Mouse (Mus musculus): ENCODE results near the gene Frmd3. TPM values are rescaled to one million over a fixed set of nuclear protein-coding genes. Genes with fewer than 3 reads are reported as not detected.

Frmd3 gene
- total and polyA plus RNA-seq, 2 experiments from 2014 or later: 27.6 to 27.8 TPM

DNA sequence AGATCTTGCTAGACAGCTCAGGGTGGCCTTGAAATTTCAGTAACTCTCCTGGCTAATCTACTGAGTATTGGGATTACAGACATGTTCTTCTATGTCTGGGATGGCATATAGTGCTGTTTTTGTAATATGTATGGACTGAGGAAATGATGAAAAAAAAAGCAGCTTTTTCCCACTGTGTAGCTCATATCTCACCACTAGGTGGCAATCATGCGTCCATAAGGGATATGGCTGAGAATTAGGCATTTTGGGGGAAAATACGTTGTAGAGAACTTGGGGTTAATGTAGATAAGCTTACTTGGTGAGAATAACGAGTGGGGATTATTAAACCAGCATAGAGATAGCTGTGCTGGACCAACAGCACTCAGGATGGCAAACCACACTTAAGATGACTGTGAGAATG, 209.1 kb downstream of the Frmd3 start:
- Histone ChIP-seq H3K27me3 (ENCODE audit: insufficient read depth, low read length) (no peaks in the 10 kb centered on the region), H3K4me1 (ENCODE audit: insufficient read depth, low read length) (no peaks in the 10 kb centered on the region), H3K4me3 (ENCODE audit: low read depth, low read length) (no peak overlapping the region), H3K4me2 (ENCODE audit: low read depth, low read length, poor library complexity, severe bottlenecking) (no peak overlapping the region), H3K27ac (ENCODE audit: low read depth, low read length) (no peak overlapping the region), H3K9ac (replicated peaks; ENCODE audit: low read length, poor library complexity, severe bottlenecking) (no peak overlapping the region), H3K36me3 (ENCODE audit: insufficient read depth, low read length) (no peaks in the 10 kb centered on the region), H3K9me3 (ENCODE audit: low read length) (no peaks in the 10 kb centered on the region)
- DNase-seq (ENCODE audit: low spot score) (peak; percentile 32), ATAC-seq (ENCODE audit: low FRiP score) (no peak)
- TF ChIP-seq CTCF (IDR thresholded peaks at IDR 0.05): peak; percentile 76
- 31% methylated on average over 3 of the region's 3 CpGs for WGBS

DNA sequence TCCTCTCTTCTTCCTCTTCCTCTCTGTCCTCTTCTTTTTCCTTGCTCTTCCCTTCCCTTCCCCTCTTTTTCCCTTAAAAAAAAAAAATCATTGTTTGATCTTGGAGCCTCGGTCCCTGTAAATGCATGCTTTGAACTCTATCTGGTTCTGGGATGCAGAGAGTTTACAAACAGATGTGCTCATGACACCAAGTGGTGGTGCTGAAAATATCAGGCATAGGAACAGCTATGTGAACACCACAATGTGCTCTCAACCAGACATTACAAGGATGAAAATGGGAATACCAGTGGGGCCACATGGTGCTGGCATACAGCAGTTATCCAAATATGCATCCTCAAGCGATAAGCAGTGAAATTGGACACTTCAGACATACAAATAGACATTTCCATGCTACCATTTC, 211.0 kb downstream of the Frmd3 start:
- ATAC-seq (ENCODE audit: low FRiP score) (no peak), DNase-seq (ENCODE audit: low spot score) (peak; percentile 22)
- no peak overlapping the region for H3K9ac ChIP-seq (replicated peaks; ENCODE audit: low read length, poor library complexity, severe bottlenecking)
- H3K4me3 ChIP-seq (ENCODE audit: low read depth, low read length): no peak overlapping the region
- no peaks in the 10 kb centered on the region for H3K4me1 ChIP-seq (ENCODE audit: insufficient read depth, low read length)
- no peaks in the 10 kb centered on the region for H3K27me3 ChIP-seq (ENCODE audit: insufficient read depth, low read length)
- 63% methylated on average over 2 of the region's 2 CpGs for WGBS
- H3K4me2 ChIP-seq (ENCODE audit: low read depth, low read length, poor library complexity, severe bottlenecking): no peak overlapping the region
- no peak overlapping the region for H3K27ac ChIP-seq (ENCODE audit: low read depth, low read length)
- no peaks in the 10 kb centered on the region for H3K36me3 ChIP-seq (ENCODE audit: insufficient read depth, low read length)
- peak; percentile 54 for TF ChIP-seq CTCF (IDR thresholded peaks at IDR 0.05)
- H3K9me3 ChIP-seq (ENCODE audit: low read length): no peaks in the 10 kb centered on the region

DNA sequence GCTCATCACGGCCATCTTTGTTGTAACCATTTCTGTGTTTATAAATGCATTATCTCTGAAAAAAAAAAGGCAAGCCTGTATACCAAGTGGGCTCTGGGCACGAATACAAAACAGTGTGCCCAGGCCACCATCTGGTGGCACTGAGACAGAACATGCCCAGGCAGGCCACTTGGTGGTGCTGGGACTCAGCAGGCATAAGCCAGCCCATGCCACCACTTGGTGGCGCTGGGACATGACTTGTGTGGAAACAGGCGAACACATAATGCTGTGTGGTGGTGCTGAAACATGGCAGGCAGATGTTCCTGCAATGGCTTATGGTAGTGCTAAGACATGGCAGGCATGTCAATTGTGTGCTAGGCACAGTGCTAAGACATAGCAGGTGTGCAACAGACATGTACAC, 217.8 kb downstream of the Frmd3 start:
- H3K36me3 ChIP-seq (ENCODE audit: insufficient read depth, low read length): no peaks in the 10 kb centered on the region
- no peaks in the 10 kb centered on the region for H3K9me3 ChIP-seq (ENCODE audit: low read length)
- H3K4me1 ChIP-seq (ENCODE audit: insufficient read depth, low read length): no peaks in the 10 kb centered on the region
- H3K4me3 ChIP-seq (ENCODE audit: low read depth, low read length): no peak overlapping the region
- 81% methylated on average over 4 of the region's 4 CpGs for WGBS
- H3K27me3 ChIP-seq (ENCODE audit: insufficient read depth, low read length): no peaks in the 10 kb centered on the region
- no peak overlapping the region for H3K27ac ChIP-seq (ENCODE audit: low read depth, low read length)
- H3K4me2 ChIP-seq (ENCODE audit: low read depth, low read length, poor library complexity, severe bottlenecking): no peak overlapping the region
- ATAC-seq (ENCODE audit: low FRiP score) (no peak), DNase-seq (ENCODE audit: low spot score) (peak; percentile 43)
- H3K9ac ChIP-seq (replicated peaks; ENCODE audit: low read length, poor library complexity, severe bottlenecking): no peak overlapping the region
- TF ChIP-seq CTCF (IDR thresholded peaks at IDR 0.05): peak; percentile 58

DNA sequence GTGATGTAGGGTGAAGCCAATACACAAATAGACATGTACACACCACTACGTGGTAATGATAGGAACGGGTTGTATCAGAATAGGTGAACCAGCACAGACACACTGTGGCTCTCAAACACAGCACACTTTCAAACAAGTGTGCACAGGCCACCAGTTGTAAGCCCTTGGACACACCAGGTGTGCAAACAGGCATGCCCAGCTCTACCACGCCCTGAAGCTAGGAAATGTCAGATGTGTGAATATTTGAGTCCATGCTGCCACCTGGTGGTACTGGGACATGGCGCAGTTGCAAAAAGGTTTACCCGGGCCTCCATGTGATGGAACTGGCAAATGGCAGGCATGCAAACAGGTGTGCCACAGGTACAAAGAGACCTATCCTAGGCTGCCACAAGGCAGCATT, 218.2 kb downstream of the Frmd3 start:
- TF ChIP-seq CTCF (IDR thresholded peaks at IDR 0.05): peak; percentile 70
- Histone ChIP-seq H3K36me3 (ENCODE audit: insufficient read depth, low read length) (no peaks in the 10 kb centered on the region), H3K4me3 (ENCODE audit: low read depth, low read length) (no peak overlapping the region), H3K27me3 (ENCODE audit: insufficient read depth, low read length) (no peaks in the 10 kb centered on the region), H3K9me3 (ENCODE audit: low read length) (no peaks in the 10 kb centered on the region), H3K9ac (replicated peaks; ENCODE audit: low read length, poor library complexity, severe bottlenecking) (no peak overlapping the region), H3K4me1 (ENCODE audit: insufficient read depth, low read length) (no peaks in the 10 kb centered on the region), H3K27ac (ENCODE audit: low read depth, low read length) (no peak overlapping the region), H3K4me2 (ENCODE audit: low read depth, low read length, poor library complexity, severe bottlenecking) (no peak overlapping the region)
- no peak; the same call in 1 of the 2 replicates for ATAC-seq (ENCODE audit: low FRiP score)
- peak; percentile 53 for DNase-seq (ENCODE audit: low spot score)
- WGBS: 73% methylated on average over 5 of the region's 5 CpGs

DNA sequence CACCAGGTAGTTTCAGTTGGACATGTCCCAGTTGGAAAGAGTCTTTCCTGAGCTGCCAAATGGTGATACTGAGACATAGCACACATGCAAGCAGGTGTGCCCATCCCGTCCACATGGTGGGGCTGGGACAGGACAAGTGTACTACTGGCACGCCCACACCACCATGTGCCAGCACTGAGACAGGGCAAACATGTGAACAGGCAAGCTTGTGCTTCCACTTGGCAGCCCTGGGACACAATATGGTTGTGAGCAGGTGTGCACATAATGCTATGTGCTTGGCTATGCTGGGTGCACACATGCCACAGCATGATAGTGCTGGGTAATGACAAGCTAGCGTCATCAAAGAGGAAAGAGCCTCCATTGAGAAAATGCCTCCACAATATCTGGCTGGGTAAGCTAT, 220.3 kb downstream of the Frmd3 start:
- H3K4me2 ChIP-seq (ENCODE audit: low read depth, low read length, poor library complexity, severe bottlenecking): no peak overlapping the region
- TF ChIP-seq CTCF (IDR thresholded peaks at IDR 0.05): no peak
- H3K36me3 ChIP-seq (ENCODE audit: insufficient read depth, low read length): no peaks in the 10 kb centered on the region
- no peak for DNase-seq (ENCODE audit: low spot score)
- H3K4me3 ChIP-seq (ENCODE audit: low read depth, low read length): no peak overlapping the region
- no peak overlapping the region for H3K9ac ChIP-seq (replicated peaks; ENCODE audit: low read length, poor library complexity, severe bottlenecking)
- H3K9me3 ChIP-seq (ENCODE audit: low read length): no peaks in the 10 kb centered on the region
- WGBS: 94% methylated on average over 3 of the region's 3 CpGs
- H3K4me1 ChIP-seq (ENCODE audit: insufficient read depth, low read length): no peaks in the 10 kb centered on the region
- no peaks in the 10 kb centered on the region for H3K27me3 ChIP-seq (ENCODE audit: insufficient read depth, low read length)
- ATAC-seq (ENCODE audit: low FRiP score): no peak
- H3K27ac ChIP-seq (ENCODE audit: low read depth, low read length): no peak overlapping the region

DNA sequence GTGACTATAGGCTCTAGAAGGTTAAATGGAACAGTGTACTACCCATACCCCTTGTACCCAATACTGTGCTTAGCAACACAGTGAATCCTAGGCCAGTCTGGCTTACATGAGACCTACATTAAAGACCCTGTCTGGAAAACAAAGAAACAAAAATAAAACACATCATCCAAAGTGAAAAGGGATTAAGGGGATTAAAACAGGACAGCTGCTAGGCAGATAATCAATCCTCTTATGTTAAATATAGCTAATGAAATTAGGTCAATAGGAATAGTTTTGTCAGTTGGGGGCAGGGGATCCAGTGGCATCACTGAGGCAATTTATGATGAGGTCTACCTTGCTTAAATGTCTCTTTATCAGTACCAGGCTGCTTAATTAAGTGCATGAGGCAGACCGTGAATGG, 228.9 kb downstream of the Frmd3 start, which contains the start of gene Kdm4c:
TSS of gene Kdm4c (plus strand) at position 322 of the 400 bp plus-strand sequence.
- no peaks in the 10 kb centered on the region for H3K27me3 ChIP-seq (ENCODE audit: insufficient read depth, low read length)

More for the DNA sequence above, 228.9 kb downstream of the Frmd3 start, which contains the start of gene Kdm4c:
- no peaks in the 10 kb centered on the region for H3K9me3 ChIP-seq (ENCODE audit: low read length)
- H3K4me1 ChIP-seq (ENCODE audit: insufficient read depth, low read length): no peaks in the 10 kb centered on the region
- no peak for DNase-seq (ENCODE audit: low spot score)
- no peak within 1 kb of the TSS for H3K4me3 ChIP-seq (ENCODE audit: low read depth, low read length)
- WGBS: 74% methylated on average over 1 of the region's 1 CpGs
- H3K9ac ChIP-seq (replicated peaks; ENCODE audit: low read length, poor library complexity, severe bottlenecking): no peak within 1 kb of the TSS
- TF ChIP-seq CTCF (IDR thresholded peaks at IDR 0.05): no peak
- H3K4me2 ChIP-seq (ENCODE audit: low read depth, low read length, poor library complexity, severe bottlenecking): no peak within 1 kb of the TSS
- ATAC-seq (ENCODE audit: low FRiP score): no peak
- H3K36me3 ChIP-seq (ENCODE audit: insufficient read depth, low read length): no peaks in the 10 kb centered on the region
- H3K27ac ChIP-seq (ENCODE audit: low read depth, low read length): no peak within 1 kb of the TSS

Other genes starting within 250 kb of the Frmd3 start
- gene Rasef, start 222.4 kb upstream of the Frmd3 start, total RNA-seq (2014; rRNA removed): 0.16 and 0.90 TPM in 2 replicates
- gene Rasef, start 222.4 kb upstream of the Frmd3 start, polyA plus RNA-seq (2015; fragmentation: Nextera tagmentation; extraction: Ambion mirVana): 0.43 and 0.65 TPM in 2 replicates
- gene Gm11758, start 137.2 kb upstream of the Frmd3 start, total RNA-seq (2014; rRNA removed): not detected in 2 replicates
- gene Gm11758, start 137.2 kb upstream of the Frmd3 start, polyA plus RNA-seq (2015; fragmentation: Nextera tagmentation; extraction: Ambion mirVana): not detected in 2 replicates
- gene Gm11757, start 122.3 kb upstream of the Frmd3 start, total RNA-seq (2014; rRNA removed): not detected in 2 replicates
- not detected in 2 replicates for gene Gm11757, start 122.3 kb upstream of the Frmd3 start, polyA plus RNA-seq (2015; fragmentation: Nextera tagmentation; extraction: Ambion mirVana)
- gene Gm13871, start 107.5 kb upstream of the Frmd3 start, total RNA-seq (2014; rRNA removed): not detected in 2 replicates
- not detected in 2 replicates for gene Gm13871, start 107.5 kb upstream of the Frmd3 start, polyA plus RNA-seq (2015; fragmentation: Nextera tagmentation; extraction: Ambion mirVana)
- gene Gm11756, start 92.7 kb upstream of the Frmd3 start, total RNA-seq (2014; rRNA removed): not detected in 2 replicates
- not detected in 2 replicates for gene Gm11756, start 92.7 kb upstream of the Frmd3 start, polyA plus RNA-seq (2015; fragmentation: Nextera tagmentation; extraction: Ambion mirVana)
- not detected in 2 replicates for gene 2310002L09Rik, start 62.6 kb upstream of the Frmd3 start, total RNA-seq (2014; rRNA removed)
- gene 2310002L09Rik, start 62.6 kb upstream of the Frmd3 start, polyA plus RNA-seq (2015; fragmentation: Nextera tagmentation; extraction: Ambion mirVana): not detected in 2 replicates
- gene Kdm4c, start 229.1 kb downstream of the Frmd3 start, total RNA-seq (2014; rRNA removed): 15.7 and 21.4 TPM in 2 replicates
- 7.9 and 9.7 TPM in 2 replicates for gene Kdm4c, start 229.1 kb downstream of the Frmd3 start, polyA plus RNA-seq (2015; fragmentation: Nextera tagmentation; extraction: Ambion mirVana)

Data from midbrain, postnatal 0 days (tissue).